Mouse (Mus musculus) large intestine, adult 2 months (tissue): ENCODE measurements around the gene Aff4. TPM values are rescaled to one million over a fixed set of nuclear protein-coding genes. Genes with fewer than 3 reads are reported as not detected.
"Not testable (repeated sequence)": the region's sequence is repeated elsewhere in the genome, so short reads cannot be mapped to it uniquely, and the experiment has no call there.

Experiments used
- DNase-seq: peaks from one replicate; pipeline ENCODE4 v3.0.0-alpha.2; 2012; ENCODE audit warnings: low read depth, low spot score
- WGBS: fragments of 180-500 bp; shearing (Covaris S2); methylation state at CpG from one replicate; pipeline ENCODE4 v1.1.7; 2018; 5-methylcytosine and 5-hydroxymethylcytosine counted together
- polyA plus RNA-seq: library from polyadenylated mRNA; depleted of rRNA; stranded (reverse); fragments of >200 nt; gene quantifications from 2 replicates; pipeline ENCODE4 v1.2.3, GENCODE M21; 2012

Gene Aff4
- polyA plus RNA-seq, 1 experiment = 6.9 TPM

DNA sequence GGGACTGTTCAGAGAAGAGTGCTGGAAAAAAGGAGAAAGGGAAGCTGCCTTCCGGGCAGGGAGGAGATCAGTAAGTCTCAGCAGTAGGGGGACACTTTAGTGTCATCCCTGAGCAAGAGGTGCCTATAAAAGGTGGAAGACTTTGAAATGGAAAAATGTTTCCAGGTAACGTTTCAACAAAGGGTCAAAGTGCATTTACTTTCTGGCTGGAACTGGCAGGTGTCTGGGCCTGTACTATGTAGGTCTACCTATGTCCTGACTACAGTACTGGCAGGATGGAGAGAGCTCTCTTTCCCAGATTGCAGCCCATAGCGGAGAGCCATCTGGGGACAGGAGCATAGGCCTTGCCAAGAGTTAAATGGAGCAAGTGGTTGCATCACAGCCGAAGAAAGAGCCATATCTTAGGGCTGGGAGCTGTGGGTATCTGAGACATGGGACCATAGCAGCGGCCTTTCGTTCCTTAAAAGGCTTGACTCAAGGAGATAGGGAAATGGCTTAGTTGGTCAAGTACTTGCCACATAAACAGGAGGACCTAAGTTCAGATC is 75.2 kb downstream of the Aff4 start:
- no peak for DNase-seq
- WGBS = 70% methylated on average over 6 of the region's 6 CpGs

DNA sequence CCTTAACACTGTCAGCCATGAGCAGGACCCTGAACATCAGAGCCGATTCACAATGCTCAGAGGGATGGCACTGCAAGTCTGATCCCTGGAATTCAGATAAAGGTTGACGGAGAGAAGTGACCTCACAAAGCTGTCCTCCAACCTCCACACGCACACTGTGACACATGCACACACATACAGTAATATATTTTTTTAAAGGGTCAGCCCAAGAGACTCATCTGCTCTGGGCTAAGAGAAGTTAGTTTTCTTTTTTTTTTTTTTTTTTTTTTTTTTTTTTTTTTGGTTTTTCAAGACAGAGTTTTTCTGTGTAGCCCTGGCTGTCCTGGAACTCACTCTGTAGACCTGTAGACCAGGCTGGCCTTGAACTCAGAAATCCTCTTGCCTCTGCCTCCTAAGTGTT is 76.3 kb downstream of the Aff4 start:
- WGBS = 84% methylated on average over 3 of the region's 3 CpGs
- DNase-seq = not testable (repeated sequence)

GRCm38 (mm10) chr11:53427993-53428715 is 77.5 kb downstream of the Aff4 start:
- no peak for DNase-seq

DNA sequence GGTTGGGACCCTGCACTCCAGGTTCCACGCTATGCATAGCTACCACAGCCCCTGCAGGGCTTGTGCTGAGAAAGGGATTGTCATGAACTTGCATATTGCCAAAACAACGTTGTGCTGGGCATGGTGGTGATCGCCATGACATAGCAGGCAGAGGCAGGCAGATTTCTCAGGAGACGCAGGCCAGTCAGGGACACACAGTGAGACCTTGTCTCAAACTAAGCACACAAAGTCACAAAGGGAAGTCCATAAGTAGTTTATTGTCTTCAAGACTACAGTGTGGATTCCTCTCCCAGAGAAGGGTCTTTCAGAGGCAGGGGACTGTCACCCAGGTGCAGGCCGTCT is 78.1 kb downstream of the Aff4 start:
- 95% methylated on average over 5 of the region's 5 CpGs for WGBS
- no peak for DNase-seq

More at GRCm38 (mm10) chr11:53427993-53428715, 77.5 kb downstream of the Aff4 start:
- WGBS = 62% methylated on average over 3 of the region's 3 CpGs

DNA sequence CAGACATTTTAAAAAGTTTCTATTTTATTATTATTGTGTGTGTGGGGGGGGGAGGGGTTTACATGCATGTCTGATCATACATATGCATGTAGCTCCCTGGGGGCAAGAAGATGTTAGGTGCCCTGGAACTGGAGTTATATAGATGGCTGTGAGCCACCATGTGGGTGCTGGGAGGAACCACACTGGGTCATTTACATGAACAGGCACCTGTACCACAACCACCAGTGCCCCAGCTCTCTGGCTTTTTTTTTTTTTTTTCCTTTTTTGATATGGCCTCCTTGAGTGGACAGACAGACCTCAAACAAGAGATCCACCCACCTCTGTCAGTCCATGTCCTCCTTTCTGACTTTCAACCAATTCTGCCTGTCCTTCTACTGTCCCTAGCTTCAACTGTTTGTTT is 78.5 kb downstream of the Aff4 start:
- no peak for DNase-seq

DNA sequence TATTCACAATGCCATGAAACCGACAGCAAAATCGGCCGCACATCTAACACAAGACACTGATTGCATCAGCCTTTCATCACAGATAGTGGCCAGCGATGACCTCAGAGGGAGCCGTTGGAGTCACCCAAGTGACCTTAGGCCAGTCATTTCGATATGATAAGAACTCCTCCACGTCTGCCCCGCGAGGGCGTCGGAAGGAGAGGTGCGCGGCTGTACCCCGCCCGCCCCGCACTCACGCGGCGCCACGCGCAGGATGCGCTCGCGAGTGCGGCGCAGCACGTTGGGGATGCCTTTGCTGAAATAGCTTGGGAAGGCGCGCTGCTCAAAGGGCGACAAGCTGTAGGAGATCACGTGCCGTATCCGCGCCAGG is 79.7 kb downstream of the Aff4 start:
- no peak for DNase-seq
- under 1% methylated on average over 34 of the region's 34 CpGs for whole genome bisulfite sequencing

GRCm38 (mm10) chr11:53430670-53431346 is 80.2 kb downstream of the Aff4 start, which contains the start of the genes Uqcrq and Gdf9:
Gene Uqcrq, minus strand, starts transcription at chr11:53430831.
Gene Gdf9, plus strand, starts transcription at chr11:53431023.
- peak; percentile 99 for DNase-seq
- under 1% methylated on average over 44 of the region's 44 CpGs for WGBS

GRCm38 (mm10) chr11:53431347-53432056 is 80.9 kb downstream of the Aff4 start:
- 5% methylated on average over 9 of the region's 9 CpGs for WGBS

GRCm38 (mm10) chr11:53433057-53433456 is 82.4 kb downstream of the Aff4 start:
- 59% methylated on average over 6 of the region's 6 CpGs for WGBS
- no peak for DNase-seq

More at GRCm38 (mm10) chr11:53431347-53432056, 80.9 kb downstream of the Aff4 start:
- DNase-seq = no peak

GRCm38 (mm10) chr11:53435504-53435903 is 84.9 kb downstream of the Aff4 start:
- 77% methylated on average over 8 of the region's 8 CpGs for WGBS
- no peak for DNase-seq

DNA sequence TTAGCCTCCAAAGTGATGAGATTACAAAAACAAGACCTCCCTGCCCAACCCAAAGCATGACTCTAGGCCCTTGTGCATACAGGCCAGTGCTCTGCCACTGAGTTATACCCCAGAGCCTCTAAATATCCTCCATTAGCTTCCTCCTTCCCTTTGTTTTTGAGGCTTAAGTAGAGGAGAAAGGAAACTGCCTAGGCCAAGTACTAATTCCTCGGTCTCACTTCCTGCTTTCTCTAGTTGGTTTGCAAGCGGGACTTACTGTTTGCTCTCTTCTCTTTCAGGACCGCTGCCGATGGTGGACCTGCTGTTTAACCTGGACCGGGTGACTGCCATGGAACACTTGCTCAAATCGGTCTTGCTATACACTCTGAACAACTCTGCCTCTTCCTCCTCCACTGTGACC is 85.7 kb downstream of the Aff4 start:
- no peak for DNase-seq

GRCm38 (mm10) chr11:53441921-53442320 is 91.3 kb downstream of the Aff4 start:
- no peak for DNase-seq
- WGBS = 46% methylated on average over 12 of the region's 12 CpGs

More for the DNA sequence above, 85.7 kb downstream of the Aff4 start:
- WGBS = 85% methylated on average over 6 of the region's 6 CpGs

- 16% methylated on average over 6 of the region's 6 CpGs for WGBS
- DNase-seq = no peak
Measured at GRCm38 (mm10) chr11:53443861-53444260, 93.2 kb downstream of the Aff4 start.

GRCm38 (mm10) chr11:53445562-53445961 is 94.9 kb downstream of the Aff4 start:
- DNase-seq = no peak
- 84% methylated on average over 13 of the region's 13 CpGs for WGBS

DNA sequence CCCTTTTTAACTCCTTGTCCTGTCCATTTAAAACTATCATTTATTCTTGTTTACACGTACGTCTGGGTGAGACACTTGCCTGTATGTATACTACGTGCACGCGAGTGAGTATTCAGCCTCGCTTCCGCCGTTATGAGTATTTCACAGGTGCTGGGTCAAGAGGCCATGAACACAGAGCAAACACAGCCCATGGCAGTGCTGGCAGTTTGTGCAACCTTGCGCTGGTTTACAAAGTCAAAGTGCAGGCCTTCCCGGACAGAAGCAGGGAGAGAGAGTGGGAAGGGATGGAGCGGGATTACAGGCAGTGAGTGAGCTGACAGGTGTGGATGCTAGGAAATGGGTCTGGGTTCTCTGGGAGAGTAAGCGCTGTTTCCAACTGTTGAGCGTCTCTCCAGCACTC is 95.5 kb downstream of the Aff4 start:
- no peak for DNase-seq
- 81% methylated on average over 13 of the region's 13 CpGs for WGBS

DNA sequence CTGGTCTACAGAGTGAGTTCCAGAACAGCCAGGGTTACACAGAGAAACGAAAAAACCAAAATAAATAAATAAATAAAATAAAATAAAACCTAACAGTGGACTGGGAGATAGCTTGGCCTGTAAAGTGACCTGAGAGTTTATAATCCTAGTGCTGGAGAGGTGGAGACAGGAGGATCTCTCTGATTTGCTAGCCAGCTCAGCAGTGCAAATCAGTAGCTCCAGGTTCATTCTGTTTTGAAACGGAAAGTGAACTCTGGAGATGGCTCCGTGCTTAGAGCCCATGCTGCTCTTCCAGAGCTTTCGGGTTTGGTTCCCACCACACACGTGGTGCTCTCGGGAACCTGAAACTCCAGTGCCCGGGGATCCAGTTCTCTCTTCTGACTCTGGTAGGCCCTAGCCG is 97.4 kb downstream of the Aff4 start:
- 86% methylated on average over 8 of the region's 8 CpGs for WGBS
- DNase-seq = no peak

GRCm38 (mm10) chr11:53448529-53448928 is 97.9 kb downstream of the Aff4 start:
- 59% methylated on average over 1 of the region's 1 CpGs for WGBS
- no peak for DNase-seq

DNA sequence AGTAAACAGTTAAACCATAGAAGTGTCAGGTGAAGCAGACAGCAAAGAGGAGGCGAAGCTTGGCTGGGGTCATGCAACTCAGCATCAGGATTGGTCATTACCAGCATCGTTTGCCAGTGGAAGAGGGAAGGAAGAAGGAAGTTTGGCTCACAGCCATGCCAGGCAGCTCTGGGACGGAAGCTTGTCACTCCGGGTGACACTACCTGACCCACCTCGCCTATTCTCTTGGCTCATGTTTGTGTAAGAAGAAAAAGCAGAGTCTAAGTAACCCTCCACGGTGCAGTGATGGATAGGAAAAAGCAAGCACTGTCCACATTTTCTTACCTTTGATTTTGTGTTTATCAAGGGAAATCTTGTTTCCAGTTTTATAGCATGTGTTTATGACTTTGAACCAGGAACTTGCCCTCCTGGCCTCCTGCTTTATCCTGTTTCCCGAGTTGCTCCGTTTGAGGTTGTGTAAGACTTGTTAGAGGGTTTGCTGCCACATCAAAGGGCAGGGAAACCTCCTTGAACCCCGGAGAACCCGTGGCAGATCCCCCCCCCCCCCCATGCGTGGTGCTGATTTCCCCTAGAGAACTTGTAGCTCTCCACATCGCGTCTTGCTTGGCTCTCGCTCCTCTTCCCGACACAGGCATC is 99.6 kb downstream of the Aff4 start:
- peak; percentile 67 for DNase-seq
- WGBS = 11% methylated on average over 15 of the region's 15 CpGs

GRCm38 (mm10) chr11:53451361-53451760 is 100.7 kb downstream of the Aff4 start:
- no peak for DNase-seq
- 26% methylated on average over 2 of the region's 2 CpGs for WGBS

DNA sequence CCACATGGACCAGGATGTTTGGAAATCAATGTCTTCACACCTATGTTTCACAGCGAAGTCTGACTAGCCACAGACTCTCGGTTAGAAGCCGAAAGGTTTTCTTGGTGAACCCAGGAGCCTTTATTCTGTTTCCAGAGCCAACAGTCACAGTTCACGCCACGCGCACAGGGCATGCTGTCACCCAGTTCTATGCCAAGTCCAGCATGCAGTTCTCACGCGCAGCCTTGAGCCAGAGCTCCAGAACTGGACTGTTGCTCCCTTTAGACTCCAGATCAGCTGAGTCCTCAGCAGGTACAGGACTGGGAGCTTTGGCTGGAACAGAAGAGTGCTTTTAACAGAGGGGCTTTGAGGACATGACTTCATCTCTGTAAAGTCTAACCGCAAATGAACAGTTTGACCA is 101.8 kb downstream of the Aff4 start:
- WGBS = 97% methylated on average over 9 of the region's 9 CpGs
- no peak for DNase-seq
